Mouse (Mus musculus) testis, postnatal 10 days (tissue): Measurements from ENCODE around the gene Vmn2r28.
"Not testable (repeated sequence)": the region's sequence is repeated elsewhere in the genome, so short reads cannot be mapped to it uniquely, and the experiment has no call there.

Experiments
- DNase-seq: peaks from one replicate; pipeline ENCODE4 v3.0.0; 2021; ENCODE audit warnings: low spot score

The Vmn2r28 gene

GRCm38 (mm10) chr7:5493856-5494255 is at the start of gene Vmn2r28:
Gene Vmn2r28 (minus strand): TSS chr7:5493956.
- DNase-seq = not testable (repeated sequence)

GRCm38 (mm10) chr7:5540770-5541436 is 47.1 kb upstream of the Vmn2r28 start:
- DNase-seq = not testable (repeated sequence)

GRCm38 (mm10) chr7:5456674-5457073 is 37.1 kb downstream of the Vmn2r28 start, which contains the start of gene Vmn1r59:
Gene Vmn1r59 (minus strand): TSS chr7:5456774.
- no peak for DNase-seq

GRCm38 (mm10) chr7:5454011-5454410 is 39.7 kb downstream of the Vmn2r28 start:
- DNase-seq = not testable (repeated sequence)

GRCm38 (mm10) chr7:5448627-5449026 is 45.1 kb downstream of the Vmn2r28 start:
- no peak for DNase-seq
